Mouse (Mus musculus) liver, embryonic 14.5 days (tissue): ENCODE measurements at regions not wholly inside any gene's neighbourhood (a gene's known extent, or its start where the extent isn't known, plus 50 kb on each side); places are given as distances from the start of the nearest gene placed in this dataset.
A peak's percentile ranks its signal among the peaks of the same experiment; 100 is the strongest.

Source experiments
- ATAC-seq: fragments of 200-750 bp; cut with Nextera tagmentation; 2 replicates; pipeline ENCODE4 v1.8.0; 2017; ENCODE audit warnings: moderate number of reproducible peaks, mild to moderate bottlenecking, moderate library complexity; ENCODE audit not compliant: insufficient read depth
- DNase-seq, 3 experiments: peaks; one replicate each; pipeline ENCODE4 v3.0.0-alpha.2; 2012 to 2013; ENCODE audit warnings: low read depth in 3 of 3, low spot score in 3 of 3
- H3K27ac ChIP-seq: fragments of 300-500 bp; sonication (generic); 2 replicates; pipeline ENCODE4 v1.5.1; 2014; ENCODE audit warnings: moderate library complexity, mild to moderate bottlenecking, control low read depth, inconsistent platforms
- H3K27me3 ChIP-seq: fragments of 300-500 bp; sonication (generic); 2 replicates; pipeline ENCODE4 v1.6.1; 2014; ENCODE audit warnings: mild to moderate bottlenecking, low read length, moderate library complexity; ENCODE audit not compliant: control insufficient read depth, insufficient read depth
- H3K36me3 ChIP-seq: fragments of 300-500 bp; sonication (generic); replicated peaks from 2 replicates; pipeline ENCODE4 v1.6.1; 2014; ENCODE audit warnings: low read depth; ENCODE audit not compliant: control insufficient read depth, insufficient read depth
- H3K4me1 ChIP-seq, 2 experiments: fragments of 200-500 bp in 1 of 2; fragments of 300-500 bp in 1 of 2; sonication (generic) in 1 of 2; replicated peaks; 2 replicates each; pipeline ENCODE4 v1.6.1; 2012 to 2014; ENCODE audit warnings: antibody characterized with exemption in 1 of 2, inconsistent platforms in 1 of 2, low read length in 1 of 2; ENCODE audit not compliant: control insufficient read depth in 2 of 2, insufficient read depth in 2 of 2
- H3K4me2 ChIP-seq: fragments of 300-500 bp; sonication (generic); 2 replicates; pipeline ENCODE4 v1.6.1; 2014; ENCODE audit warnings: low read depth, mild to moderate bottlenecking, control low read depth, moderate library complexity
- H3K4me3 ChIP-seq, 2 experiments: fragments of 200-500 bp in 1 of 2; fragments of 300-500 bp in 1 of 2; sonication (generic) in 1 of 2; 2 replicates each; pipeline ENCODE4 v1.5.1; 2012 to 2014; ENCODE audit warnings: low read depth in 2 of 2, low read length in 2 of 2, mild to moderate bottlenecking in 2 of 2, control low read depth in 1 of 2, inconsistent platforms in 1 of 2, moderate library complexity in 1 of 2; ENCODE audit not compliant: insufficient read depth in 1 of 2
- H3K9ac ChIP-seq: fragments of 300-500 bp; sonication (generic); replicated peaks from 2 replicates; pipeline ENCODE4 v1.6.1; 2014; ENCODE audit warnings: mild to moderate bottlenecking, control low read depth, moderate library complexity
- H3K9me3 ChIP-seq: fragments of 300-500 bp; sonication (generic); 2 replicates; pipeline ENCODE4 v1.6.1; 2016; ENCODE audit warnings: low read length, mixed read lengths; ENCODE audit not compliant: control insufficient read depth
- CTCF ChIP-seq: IDR thresholded peaks from 2 replicates; pipeline ENCODE4 v1.5.1; 2016; ENCODE audit warnings: antibody characterized with exemption, low read depth, control low read depth
- EP300 ChIP-seq: IDR thresholded peaks from 2 replicates; pipeline ENCODE4 v1.6.1; 2016; ENCODE audit warnings: antibody characterized with exemption, low read depth
- WGBS: fragments of 180-500 bp; shearing (Covaris S2); extraction: QIAGEN DNeasy Blood & Tissue Kit; methylation state at CpG from one replicate; pipeline ENCODE4 v1.1.7; 2014; ENCODE audit not compliant: insufficient replicate concordance; 5-methylcytosine and 5-hydroxymethylcytosine counted together

DNA sequence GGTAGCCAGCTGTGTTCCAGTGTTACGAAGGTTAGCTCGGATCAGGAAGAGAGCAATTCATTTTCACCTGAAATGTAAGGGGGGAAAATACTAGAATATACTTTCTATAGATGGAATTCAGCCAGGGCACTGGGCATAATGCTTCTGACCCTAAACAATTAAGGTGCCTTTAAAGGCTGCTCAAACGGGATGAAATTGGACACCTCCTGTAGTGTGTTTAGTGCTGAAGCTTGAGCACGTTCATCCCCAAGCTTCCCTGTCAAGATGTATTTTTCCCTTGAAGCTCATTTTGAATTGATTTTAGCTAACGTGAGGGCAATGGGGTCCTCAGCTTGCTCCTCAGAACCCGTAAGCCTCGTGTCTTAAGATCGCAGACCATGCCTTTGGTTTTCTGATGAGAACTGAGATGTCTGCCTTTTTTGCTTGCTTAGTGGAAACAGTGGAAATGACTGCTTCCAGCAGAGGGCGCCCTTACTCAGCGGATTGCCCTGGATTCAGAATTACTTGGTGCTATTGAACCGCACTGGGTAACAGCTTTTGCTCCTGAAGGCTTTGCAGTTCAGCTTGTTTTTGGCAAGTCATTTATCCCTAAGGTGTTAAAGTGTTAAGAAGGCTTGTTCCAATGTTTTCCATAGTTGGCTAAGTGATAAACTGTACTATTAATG is 74.6 kb upstream of the Fermt1 start:
- no peaks in the 10 kb centered on the region for H3K36me3 ChIP-seq
- TF ChIP-seq EP300, result no peak
- TF ChIP-seq CTCF, result peak; percentile 78
- DNase-seq, result peak in 2 of 3 experiments; percentile 12 to 13
- no peaks in the 10 kb centered on the region for H3K4me1 ChIP-seq
- no peak for ATAC-seq
- no peak overlapping the region for H3K4me3 ChIP-seq
- H3K9me3 ChIP-seq, result no peaks in the 10 kb centered on the region
- WGBS, result 25% methylated on average over 11 of the region's 11 CpGs
- H3K9ac ChIP-seq, result no peak overlapping the region
- no peak overlapping the region for H3K4me2 ChIP-seq
- no peak overlapping the region for H3K27ac ChIP-seq
- H3K27me3 ChIP-seq, result no peaks in the 10 kb centered on the region

DNA sequence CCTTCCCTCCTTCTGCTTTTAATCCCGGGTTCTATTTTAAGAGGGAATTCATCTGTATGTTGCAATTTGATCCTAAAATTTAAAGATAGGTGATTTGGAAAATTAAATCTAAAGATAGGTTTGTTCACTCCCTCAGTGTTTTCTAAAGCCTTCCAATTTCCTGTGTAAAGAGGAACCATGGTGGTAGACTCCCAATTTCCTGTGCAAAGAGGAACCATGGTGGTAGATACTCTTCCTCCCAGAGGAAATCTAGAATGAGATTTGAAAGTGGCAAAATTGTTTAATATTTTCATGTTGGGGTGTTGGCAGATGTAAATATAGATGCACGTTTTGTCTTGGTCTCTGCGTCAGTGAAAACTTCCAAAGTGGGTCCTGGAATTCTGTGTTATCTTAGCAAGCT is 75.5 kb upstream of the Fermt1 start:
- Histone ChIP-seq H3K9ac (no peak overlapping the region), H3K27me3 (no peaks in the 10 kb centered on the region), H3K36me3 (no peaks in the 10 kb centered on the region), H3K4me2 (no peak overlapping the region), H3K9me3 (no peaks in the 10 kb centered on the region), H3K27ac (no peak overlapping the region), H3K4me1 (no peaks in the 10 kb centered on the region), H3K4me3 (no peak overlapping the region)
- WGBS, result 45% methylated on average over 3 of the region's 3 CpGs
- DNase-seq (no peak), ATAC-seq (no peak)
- TF ChIP-seq CTCF (no peak), EP300 (no peak)

DNA sequence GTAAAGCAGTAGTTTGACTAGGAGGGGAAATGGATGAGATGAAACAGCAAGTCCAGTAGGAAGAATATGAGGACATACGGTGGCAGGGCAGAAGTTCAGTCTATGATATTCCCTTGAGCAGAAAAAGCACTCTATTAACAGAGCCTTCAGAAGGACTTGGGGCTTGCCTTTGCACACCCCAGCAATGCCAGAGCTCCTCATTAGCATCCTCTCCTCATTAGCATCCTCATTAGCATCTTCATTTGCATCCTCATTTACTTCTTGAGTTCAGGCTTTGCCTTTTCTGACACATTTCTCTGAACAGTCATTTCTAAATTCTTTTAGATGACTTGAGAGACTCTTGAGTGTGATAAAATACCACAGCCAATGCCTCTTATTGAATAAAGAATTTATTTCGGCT is 81.3 kb upstream of the Fermt1 start:
- 64% methylated on average over 2 of the region's 2 CpGs for WGBS
- TF ChIP-seq CTCF, result no peak
- no peak for TF ChIP-seq EP300
- DNase-seq (no peak), ATAC-seq (no peak)
- Histone ChIP-seq H3K4me3 (no peak overlapping the region), H3K4me2 (no peak overlapping the region), H3K9ac (no peak overlapping the region), H3K9me3 (no peaks in the 10 kb centered on the region), H3K27ac (no peak overlapping the region), H3K4me1 (no peaks in the 10 kb centered on the region), H3K27me3 (no peaks in the 10 kb centered on the region), H3K36me3 (no peaks in the 10 kb centered on the region)

GRCm38 (mm10) chr2:133035421-133035820 is 89.7 kb upstream of the Fermt1 start:
- no peaks in the 10 kb centered on the region for H3K36me3 ChIP-seq
- 50% methylated on average over 3 of the region's 3 CpGs for WGBS
- TF ChIP-seq EP300, result no peak
- TF ChIP-seq CTCF, result no peak
- no peak overlapping the region for H3K4me2 ChIP-seq
- ATAC-seq, result no peak
- H3K27ac ChIP-seq, result no peak overlapping the region
- H3K4me3 ChIP-seq, result no peak overlapping the region
- no peak for DNase-seq
- H3K9ac ChIP-seq, result no peak overlapping the region
- no peaks in the 10 kb centered on the region for H3K27me3 ChIP-seq
- H3K9me3 ChIP-seq, result no peaks in the 10 kb centered on the region
- no peaks in the 10 kb centered on the region for H3K4me1 ChIP-seq

DNA sequence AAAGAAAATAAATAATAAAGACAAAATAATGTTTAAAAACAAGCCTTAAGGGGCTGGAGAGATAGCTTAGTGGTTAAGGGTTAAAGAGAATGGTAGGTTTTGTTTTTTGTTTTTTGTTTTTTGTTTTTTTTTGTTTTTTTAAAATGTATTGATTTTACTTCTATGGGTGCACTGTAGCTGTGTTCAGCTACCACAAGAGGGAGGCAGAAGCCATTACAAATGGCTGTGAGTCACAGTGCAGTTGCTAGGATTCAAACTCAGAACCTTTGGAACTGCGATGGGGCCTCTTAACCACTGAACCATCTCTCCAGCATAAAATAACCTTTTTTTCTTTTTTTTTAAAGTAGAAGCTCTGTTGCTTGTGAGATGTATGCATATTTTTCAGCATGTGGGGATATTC is 95.0 kb upstream of the Fermt1 start:
- ATAC-seq (no peak), DNase-seq (no peak)
- Histone ChIP-seq H3K27ac (no peak overlapping the region), H3K4me3 (no peak overlapping the region), H3K9ac (no peak overlapping the region), H3K27me3 (no peaks in the 10 kb centered on the region), H3K9me3 (no peaks in the 10 kb centered on the region), H3K36me3 (no peaks in the 10 kb centered on the region), H3K4me2 (no peak overlapping the region), H3K4me1 (no peaks in the 10 kb centered on the region)
- 70% methylated on average over 1 of the region's 1 CpGs for WGBS
- no peak for TF ChIP-seq EP300
- no peak for TF ChIP-seq CTCF
